Mouse (Mus musculus): ENCODE measurements around the gene Mrps7.

Gene Mrps7

GRCm38 (mm10) chr11:115623487-115624070, 19.9 kb downstream of the Mrps7 start:
- in situ Hi-C loops (cut with MboI; ENCODE audit: low pct_unique_long_range_greater_than_20kb in 1 of 2, low sequenced_read_pairs in 2 of 2, unreplicated experiment in 1 of 2): loop anchor here in 1 of 2 experiments (5.0 kb wide), 1 partner anchor 189 kb away; the partner anchor contains the start of genes Caskin2 and Tsen54

GRCm38 (mm10) chr11:115625877-115626276, 22.2 kb downstream of the Mrps7 start:
- in situ Hi-C loops (cut with MboI; ENCODE audit: low pct_unique_long_range_greater_than_20kb in 1 of 2, low sequenced_read_pairs in 2 of 2, unreplicated experiment in 1 of 2): no loop called here

DNA sequence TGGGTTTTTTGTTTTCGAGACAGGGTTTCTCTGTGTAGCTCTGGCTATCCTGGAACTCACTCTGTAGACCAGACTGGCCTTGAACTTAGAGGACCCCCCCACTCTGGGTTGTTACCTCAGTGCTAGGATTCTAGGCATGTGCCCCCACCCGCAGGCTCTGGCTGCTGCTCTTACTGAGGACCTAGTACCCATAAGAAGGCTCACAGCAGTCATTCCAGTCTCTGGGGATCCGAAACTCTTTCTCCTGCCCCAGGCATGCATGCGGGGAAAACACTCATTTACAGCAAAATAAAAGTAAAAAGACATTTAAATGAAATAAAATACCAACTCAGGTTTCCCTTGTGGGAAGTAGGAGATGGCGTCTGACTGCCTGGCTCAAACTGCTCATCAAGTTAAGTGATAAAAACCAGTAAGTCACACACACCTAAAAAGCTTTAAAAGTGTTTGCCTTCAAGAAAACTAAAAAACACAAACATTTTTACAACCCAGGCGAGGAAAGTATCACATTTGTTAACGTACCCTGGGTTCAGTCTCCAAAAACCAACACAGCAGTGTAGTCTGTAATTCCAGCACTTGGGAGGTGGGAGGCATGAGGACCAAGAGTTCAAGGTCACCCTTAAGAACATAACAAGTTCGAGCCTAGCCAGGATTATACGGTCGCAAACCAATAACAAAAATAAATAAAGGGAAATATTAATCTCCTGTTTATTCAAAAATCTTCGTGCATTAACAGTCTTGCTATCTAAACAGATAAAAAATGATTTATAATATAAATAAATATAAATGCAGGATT, 23.3 kb downstream of the Mrps7 start:
- in situ Hi-C loops (cut with MboI; ENCODE audit: low pct_unique_long_range_greater_than_20kb in 1 of 2, low sequenced_read_pairs in 2 of 2, unreplicated experiment in 1 of 2): no loop called here

- in situ Hi-C loops (cut with MboI; ENCODE audit: low pct_unique_long_range_greater_than_20kb in 1 of 2, low sequenced_read_pairs in 2 of 2, unreplicated experiment in 1 of 2): no loop called here
Observed at GRCm38 (mm10) chr11:115627705-115628464, 24.2 kb downstream of the Mrps7 start, which contains the start of gene Slc25a19. Gene Slc25a19, minus strand, starts transcription at chr11:115628295.

DNA sequence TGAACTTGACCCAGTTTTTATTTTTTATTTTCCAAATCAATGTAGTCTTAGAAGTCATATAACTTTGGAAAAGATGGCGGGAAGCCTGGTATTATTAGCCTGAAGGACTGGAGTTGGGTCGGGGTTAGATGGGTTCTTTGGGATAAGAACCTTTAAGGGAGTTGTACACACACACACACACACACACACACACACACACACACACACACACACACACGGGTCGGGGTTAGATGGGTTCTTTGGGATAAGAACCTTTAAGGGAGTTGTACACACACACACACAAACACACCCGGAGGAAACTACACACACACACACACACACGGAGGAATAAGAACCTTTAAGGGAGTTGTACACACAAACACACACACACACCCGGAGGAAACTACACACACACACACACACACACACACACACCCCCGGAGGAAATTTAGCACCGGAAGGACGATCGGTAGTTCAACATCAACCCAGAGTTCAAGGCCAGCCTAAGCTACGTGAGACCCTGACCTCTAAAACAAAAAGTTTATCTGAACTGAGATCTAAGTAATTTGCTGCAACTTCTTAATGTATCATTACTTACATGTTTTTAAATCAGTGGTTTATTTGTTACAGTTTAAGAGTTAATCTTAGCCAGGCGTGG, 24.9 kb downstream of the Mrps7 start:
- in situ Hi-C loops (cut with MboI; ENCODE audit: low pct_unique_long_range_greater_than_20kb in 1 of 2, low sequenced_read_pairs in 2 of 2, unreplicated experiment in 1 of 2): no loop called here

DNA sequence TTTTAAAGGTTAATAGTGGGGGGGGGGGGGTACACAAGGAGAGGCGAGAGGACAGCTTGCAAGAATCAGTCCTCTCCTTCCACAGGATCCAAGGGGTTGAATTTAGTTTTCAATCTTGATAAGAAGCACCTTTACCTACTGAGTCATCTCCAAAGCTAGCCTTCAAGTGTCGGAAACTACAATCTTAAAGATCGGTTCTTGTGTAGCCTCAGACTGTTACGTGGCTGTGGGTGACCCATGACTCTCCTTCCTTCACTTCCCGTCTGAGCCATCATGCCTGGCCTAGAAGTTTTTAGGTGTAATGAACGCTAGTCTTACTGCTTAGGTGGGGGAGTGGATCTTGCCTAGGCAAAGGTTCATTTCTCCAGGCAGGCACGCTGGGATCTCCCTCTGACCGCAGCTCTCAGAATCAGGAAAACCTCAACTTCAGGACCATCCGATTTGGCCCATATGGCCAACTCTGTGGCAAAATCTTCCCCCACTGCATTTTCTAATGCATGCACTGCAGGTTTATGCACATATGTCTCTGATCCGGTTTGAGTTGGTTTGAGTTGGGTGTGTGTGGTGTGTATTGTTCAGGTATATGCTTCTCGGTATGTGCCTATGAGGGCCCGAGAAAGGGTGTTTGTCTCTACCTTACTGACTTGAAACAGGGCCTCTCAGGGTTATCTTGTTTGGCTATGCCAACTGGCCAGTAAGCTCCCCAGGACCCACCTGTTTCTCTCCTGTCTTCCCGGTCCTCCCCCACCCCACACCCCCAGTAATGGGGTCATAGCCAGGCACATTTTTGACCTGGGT, 26.2 kb downstream of the Mrps7 start:
- in situ Hi-C loops (cut with MboI; ENCODE audit: low pct_unique_long_range_greater_than_20kb in 1 of 2, low sequenced_read_pairs in 2 of 2, unreplicated experiment in 1 of 2): no loop called here

GRCm38 (mm10) chr11:115630532-115631504, 27.1 kb downstream of the Mrps7 start:
- in situ Hi-C loops (cut with MboI; ENCODE audit: low pct_unique_long_range_greater_than_20kb in 1 of 2, low sequenced_read_pairs in 2 of 2, unreplicated experiment in 1 of 2): no loop called here

- in situ Hi-C loops (cut with MboI; ENCODE audit: low pct_unique_long_range_greater_than_20kb in 1 of 2, low sequenced_read_pairs in 2 of 2, unreplicated experiment in 1 of 2): no loop called here
Observed at GRCm38 (mm10) chr11:115631505-115631890, 27.8 kb downstream of the Mrps7 start.

- in situ Hi-C loops (cut with MboI; ENCODE audit: low pct_unique_long_range_greater_than_20kb in 1 of 2, low sequenced_read_pairs in 2 of 2, unreplicated experiment in 1 of 2): no loop called here
Observed at GRCm38 (mm10) chr11:115632247-115632646, 28.5 kb downstream of the Mrps7 start.

GRCm38 (mm10) chr11:115632862-115633261, 29.1 kb downstream of the Mrps7 start:
- in situ Hi-C loops (cut with MboI; ENCODE audit: low pct_unique_long_range_greater_than_20kb in 1 of 2, low sequenced_read_pairs in 2 of 2, unreplicated experiment in 1 of 2): no loop called here

- in situ Hi-C loops (cut with MboI; ENCODE audit: low pct_unique_long_range_greater_than_20kb in 1 of 2, low sequenced_read_pairs in 2 of 2, unreplicated experiment in 1 of 2): no loop called here
Observed at GRCm38 (mm10) chr11:115634109-115634508, 30.4 kb downstream of the Mrps7 start.

DNA sequence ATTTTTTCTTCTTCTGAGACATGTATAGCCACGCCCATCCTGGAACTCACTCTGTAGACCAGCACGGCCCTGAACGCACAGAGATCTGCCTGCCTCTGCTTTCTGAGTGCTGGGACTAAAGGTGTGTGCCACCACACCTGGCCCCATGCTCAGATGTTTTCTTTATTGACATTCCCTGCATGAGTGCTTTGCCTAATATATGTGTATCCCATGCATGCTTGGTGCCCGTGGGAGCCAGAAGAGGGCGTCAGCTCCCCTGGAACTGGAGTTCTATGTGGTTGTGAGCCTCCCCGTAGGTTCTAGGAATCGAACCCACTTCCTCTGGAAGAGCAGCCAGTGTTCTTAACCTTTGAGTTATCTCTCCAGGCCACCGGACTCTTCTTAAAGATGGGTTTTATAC, 31.3 kb downstream of the Mrps7 start:
- in situ Hi-C loops (cut with MboI; ENCODE audit: low pct_unique_long_range_greater_than_20kb in 1 of 2, low sequenced_read_pairs in 2 of 2, unreplicated experiment in 1 of 2): loop anchor here (5.0 kb wide), 2 partner anchors 77 to 82 kb away; no protein-coding TSS in a partner anchor

DNA sequence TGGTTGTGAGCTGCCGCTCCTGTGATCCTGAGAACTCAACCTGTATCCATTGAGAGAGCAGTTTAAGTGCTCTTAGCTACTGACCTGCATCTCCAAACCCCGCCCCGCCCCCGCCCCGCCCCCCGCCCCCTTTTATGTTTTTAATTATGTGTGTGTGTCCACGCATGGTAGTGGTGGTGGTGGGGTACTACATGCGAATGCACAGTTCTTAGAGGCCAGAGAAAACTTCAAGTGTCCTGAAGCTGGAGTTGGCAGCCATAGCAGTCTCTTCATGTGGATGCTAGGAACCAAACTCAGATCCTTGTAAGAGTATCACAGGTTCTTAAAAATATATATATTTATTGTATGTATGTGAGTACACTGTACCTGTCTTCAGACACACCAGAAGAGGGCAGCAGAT, 31.8 kb downstream of the Mrps7 start:
- in situ Hi-C loops (cut with MboI; ENCODE audit: low pct_unique_long_range_greater_than_20kb in 1 of 2, low sequenced_read_pairs in 2 of 2, unreplicated experiment in 1 of 2): loop anchor here (5.0 kb wide), 2 partner anchors 77 to 82 kb away; no protein-coding TSS in a partner anchor

DNA sequence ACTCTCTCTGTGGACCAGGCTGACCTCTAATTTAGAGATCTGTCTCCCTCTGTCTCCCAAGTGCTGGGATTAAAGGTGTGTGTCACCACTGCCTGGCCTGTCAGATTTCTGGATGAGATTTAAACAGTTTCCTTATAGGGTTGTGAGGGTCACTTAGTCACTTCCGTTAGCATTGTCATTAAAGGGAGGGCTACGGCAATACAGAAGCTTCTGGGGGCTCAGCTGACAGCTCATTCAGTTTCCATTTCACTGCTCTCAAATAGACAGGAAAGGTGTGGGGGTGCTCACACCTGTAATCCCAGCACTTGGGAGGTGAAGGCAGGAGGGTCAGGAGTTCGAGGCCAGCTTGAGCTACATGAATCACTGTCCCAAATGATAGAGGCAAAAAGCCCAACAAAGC, 33.2 kb downstream of the Mrps7 start:
- in situ Hi-C loops (cut with MboI; ENCODE audit: low pct_unique_long_range_greater_than_20kb in 1 of 2, low sequenced_read_pairs in 2 of 2, unreplicated experiment in 1 of 2): loop anchor here (5.0 kb wide), 2 partner anchors 75 to 80 kb away; no protein-coding TSS in a partner anchor

- in situ Hi-C loops (cut with MboI; ENCODE audit: low pct_unique_long_range_greater_than_20kb in 1 of 2, low sequenced_read_pairs in 2 of 2, unreplicated experiment in 1 of 2): loop anchor here (5.0 kb wide), 2 partner anchors 74 to 79 kb away; no protein-coding TSS in a partner anchor
Observed at GRCm38 (mm10) chr11:115638498-115639409, 35.0 kb downstream of the Mrps7 start.

GRCm38 (mm10) chr11:115639540-115639939, 35.8 kb downstream of the Mrps7 start:
- in situ Hi-C loops (cut with MboI; ENCODE audit: low pct_unique_long_range_greater_than_20kb in 1 of 2, low sequenced_read_pairs in 2 of 2, unreplicated experiment in 1 of 2): loop anchor here (5.0 kb wide), 2 partner anchors 73 to 78 kb away; no protein-coding TSS in a partner anchor

Measured in mouse embryonic stem cell (cell line).